Mouse (Mus musculus): ENCODE measurements around the gene Ppp1r9a.

GRCm38 (mm10) chr6:5159385-5159791 is 256.7 kb downstream of the Ppp1r9a start:
- TF ChIP-seq CTCF (IDR thresholded peaks at IDR 0.05; ENCODE audit: extremely low read depth, insufficient read depth, low read length) (no peak), POLR2A (IDR thresholded peaks at IDR 0.05; ENCODE audit: extremely low read depth, insufficient read depth, low read length) (no peak)

Data from cortical plate, adult 2 months (tissue).